Mouse (Mus musculus) ZHBTc4 (cell line): Measurements from ENCODE around the gene 4930402H24Rik.

Source experiments
- DNase-seq: peaks from one replicate; pipeline ENCODE4 v3.0.0-alpha.2; 2011; ENCODE audit warnings: low read depth, low spot score

4930402H24Rik gene

DNA sequence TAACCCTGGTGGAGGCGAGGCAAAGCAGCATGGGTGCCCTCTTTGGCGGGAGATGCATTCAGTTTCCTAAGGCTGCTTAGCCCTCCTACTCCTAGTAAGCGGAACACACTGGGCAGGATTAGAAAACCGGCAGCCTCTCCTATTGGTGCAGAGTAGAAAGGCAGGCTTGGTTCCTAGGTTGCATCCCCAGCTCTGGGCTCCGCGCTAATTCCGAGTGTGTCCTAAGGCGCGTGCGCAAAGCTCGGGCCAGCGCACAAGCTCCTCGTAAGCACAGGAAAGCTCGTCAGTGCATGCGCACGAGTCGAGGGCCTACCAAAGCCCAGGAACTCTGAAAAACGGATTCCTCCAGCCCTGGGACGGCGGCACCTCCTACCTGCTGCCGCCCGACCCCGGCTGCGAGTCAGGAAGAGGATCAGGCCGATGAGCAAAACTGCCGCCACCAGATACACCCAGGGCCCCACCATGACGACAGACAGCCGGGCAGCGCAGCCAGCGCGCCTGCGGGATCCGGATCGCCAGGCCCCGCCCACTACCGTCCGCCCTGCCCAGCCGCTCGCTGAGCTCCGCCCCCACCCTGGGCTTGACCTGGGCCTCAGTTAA, 242.0 kb downstream of the 4930402H24Rik start, which contains the start of gene Ddrgk1:
Ddrgk1 (minus strand) TSS at position 558 of the 600 bp plus-strand sequence.
- peak; percentile 99 for DNase-seq

DNA sequence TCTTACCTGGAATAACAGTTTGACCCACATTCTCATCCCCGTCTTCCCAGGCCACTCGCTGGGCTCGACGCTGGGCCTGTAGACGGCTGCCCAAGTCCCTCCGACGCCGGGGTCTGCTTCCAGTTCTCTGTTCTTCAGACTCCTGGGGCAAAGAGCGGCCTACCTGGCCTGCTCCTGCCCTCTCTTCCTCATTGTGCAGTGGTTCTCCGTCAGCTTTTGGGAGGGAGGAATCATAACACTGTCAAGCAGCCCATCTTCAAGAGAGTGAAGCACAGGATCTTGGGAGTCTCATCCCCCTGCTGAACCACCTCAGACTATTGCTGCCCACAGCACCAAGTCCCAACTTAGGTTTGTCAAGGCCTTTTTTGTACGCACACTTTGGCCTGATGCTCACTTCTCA, 242.9 kb downstream of the 4930402H24Rik start:
- no peak for DNase-seq

GRCm38 (mm10) chr2:130658530-130658929, 247.7 kb downstream of the 4930402H24Rik start:
- DNase-seq, result no peak

- no peak for DNase-seq
These were observed 248.7 kb downstream of the 4930402H24Rik start for GRCm38 (mm10) chr2:130657541-130657940.

GRCm38 (mm10) chr2:130656536-130656935, 249.7 kb downstream of the 4930402H24Rik start:
- no peak for DNase-seq
